Mouse (Mus musculus) embryonic facial prominence, embryonic 13.5 days (tissue): ENCODE results near the gene Smurf1. TPM values are rescaled to one million over a fixed set of nuclear protein-coding genes. Genes with fewer than 3 reads are reported as not detected.

ENCODE experiments used
- ATAC-seq: fragments of 200-750 bp; cut with Nextera tagmentation; 2 replicates; pipeline ENCODE4 v1.8.0; 2017; ENCODE audit warnings: low read depth; ENCODE audit not compliant: insufficient number of reproducible peaks, insufficient read depth, low FRiP score, low TSS enrichment
- H3K27ac ChIP-seq: fragments of 300-500 bp; sonication (generic); 2 replicates; pipeline ENCODE4 v1.5.1; 2015; ENCODE audit warnings: moderate library complexity, mild to moderate bottlenecking, inconsistent platforms
- H3K27me3 ChIP-seq: fragments of 300-500 bp; sonication (generic); 2 replicates; pipeline ENCODE4 v1.6.1; 2015; ENCODE audit warnings: mild to moderate bottlenecking, inconsistent platforms
- H3K36me3 ChIP-seq: fragments of 300-500 bp; sonication (generic); 2 replicates; pipeline ENCODE4 v1.6.1; 2015; ENCODE audit warnings: mild to moderate bottlenecking, inconsistent platforms
- H3K4me1 ChIP-seq: fragments of 300-500 bp; sonication (generic); 2 replicates; pipeline ENCODE4 v1.6.1; 2015; ENCODE audit warnings: inconsistent platforms
- H3K4me2 ChIP-seq: fragments of 300-500 bp; sonication (generic); 2 replicates; pipeline ENCODE4 v1.6.1; 2015; ENCODE audit warnings: moderate library complexity, mild to moderate bottlenecking, inconsistent platforms
- H3K4me3 ChIP-seq: fragments of 300-500 bp; sonication (generic); 2 replicates; pipeline ENCODE4 v1.5.1; 2015; ENCODE audit warnings: mild to moderate bottlenecking, inconsistent platforms
- H3K9ac ChIP-seq: fragments of 300-500 bp; sonication (generic); 2 replicates; pipeline ENCODE4 v1.6.1; 2015; ENCODE audit warnings: mild to moderate bottlenecking, inconsistent platforms
- H3K9me3 ChIP-seq: fragments of 300-500 bp; sonication (generic); 2 replicates; pipeline ENCODE4 v1.6.1; 2016; ENCODE audit warnings: inconsistent platforms
- WGBS: fragments of 180-500 bp; shearing (Covaris S2); methylation state at CpG from one replicate; pipeline ENCODE4 v1.1.7; 2015; ENCODE audit warnings: mixed read lengths; 5-methylcytosine and 5-hydroxymethylcytosine counted together
- polyA plus RNA-seq: library from polyadenylated mRNA; unstranded; fragments of >200 nt; fragmentation: Nextera tagmentation; extraction: Ambion mirVana; gene quantifications from 2 replicates; pipeline ENCODE4 v1.2.1, GENCODE M21; 2015

Smurf1 gene
- polyA plus RNA-seq, 1 experiment from 2014 or later = 18.0 TPM

DNA sequence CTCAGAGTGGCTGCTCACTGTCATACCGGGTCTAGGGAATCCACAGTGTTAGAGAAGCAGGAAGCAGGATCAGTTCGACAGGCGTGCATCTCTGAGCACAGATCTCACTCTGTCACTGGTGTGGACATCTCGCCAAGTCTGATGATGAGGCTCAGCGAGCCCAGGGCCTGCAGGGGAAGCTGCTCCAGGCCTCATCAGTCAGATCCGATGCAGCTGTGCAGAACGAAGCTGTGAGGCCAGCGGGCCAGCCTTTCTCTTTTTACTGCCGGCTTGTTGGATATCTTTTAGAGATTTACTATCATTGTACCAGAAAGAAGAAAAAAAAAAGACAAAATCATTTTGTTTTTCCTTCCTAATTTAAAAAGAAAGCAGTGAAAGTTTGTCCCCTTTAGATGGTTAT lies 106.4 kb downstream of the Smurf1 start:
- Histone ChIP-seq H3K4me2 (no peak overlapping the region), H3K9ac (no peak overlapping the region), H3K9me3 (peaks cover 11% of the 10 kb centered on the region), H3K4me3 (no peak overlapping the region), H3K27ac (no peak overlapping the region), H3K27me3 (no peaks in the 10 kb centered on the region), H3K36me3 (peaks cover 70% of the 10 kb centered on the region), H3K4me1 (no peaks in the 10 kb centered on the region)
- ATAC-seq = no peak
- 93% methylated on average over 9 of the region's 9 CpGs for WGBS

DNA sequence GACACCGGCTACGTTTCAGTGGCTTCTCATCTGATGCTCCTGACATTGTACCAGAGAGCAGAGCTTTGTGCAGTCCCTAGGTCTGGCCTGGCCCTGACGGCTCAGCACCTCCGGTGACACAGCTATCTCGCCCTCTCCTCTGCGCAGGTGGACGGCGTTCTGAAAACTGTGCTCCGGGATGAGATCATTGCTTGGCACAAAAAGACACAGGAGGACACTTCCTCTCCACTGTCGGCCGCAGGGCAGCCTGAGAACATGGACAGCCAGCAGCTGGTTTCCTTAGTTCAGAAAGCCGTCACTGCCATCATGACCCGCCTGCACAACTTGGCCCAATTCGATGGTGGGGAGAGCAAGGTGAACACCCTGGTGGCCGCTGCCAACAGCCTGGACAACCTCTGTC lies 107.1 kb downstream of the Smurf1 start:
- H3K4me2 ChIP-seq = no peak overlapping the region
- no peaks in the 10 kb centered on the region for H3K27me3 ChIP-seq
- WGBS = 97% methylated on average over 15 of the region's 15 CpGs
- H3K4me1 ChIP-seq = no peaks in the 10 kb centered on the region
- no peak overlapping the region for H3K9ac ChIP-seq
- no peak overlapping the region for H3K27ac ChIP-seq
- H3K4me3 ChIP-seq = no peak overlapping the region
- ATAC-seq = no peak
- peaks cover 11% of the 10 kb centered on the region for H3K9me3 ChIP-seq
- H3K36me3 ChIP-seq = peaks cover 78% of the 10 kb centered on the region

DNA sequence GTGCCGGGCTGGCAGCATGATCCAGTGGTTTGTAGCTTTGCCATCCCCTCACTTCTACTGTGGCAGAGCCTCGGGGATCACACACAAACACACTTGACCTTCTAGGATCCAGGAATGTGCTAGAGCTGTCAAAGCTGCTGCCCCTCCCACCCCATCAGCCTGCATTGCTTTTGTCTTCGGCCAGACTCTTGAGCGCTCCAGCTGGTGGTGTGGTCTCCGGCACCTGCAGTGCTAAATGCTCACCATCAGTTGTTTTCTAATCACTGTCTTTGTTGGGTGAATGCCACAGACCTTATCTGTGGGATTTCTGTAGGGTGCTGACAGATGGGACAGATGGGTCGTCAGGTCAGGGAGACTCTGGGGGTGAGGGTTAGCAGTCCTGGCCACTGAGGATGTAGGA lies 109.7 kb downstream of the Smurf1 start:
- H3K4me3 ChIP-seq = no peak overlapping the region
- H3K9ac ChIP-seq = no peak overlapping the region
- 85% methylated on average over 6 of the region's 6 CpGs for WGBS
- peaks cover 99% of the 10 kb centered on the region for H3K36me3 ChIP-seq
- H3K4me1 ChIP-seq = no peaks in the 10 kb centered on the region
- ATAC-seq = no peak
- H3K4me2 ChIP-seq = no peak overlapping the region
- no peak overlapping the region for H3K27ac ChIP-seq
- H3K9me3 ChIP-seq = peaks cover 10% of the 10 kb centered on the region
- H3K27me3 ChIP-seq = no peaks in the 10 kb centered on the region

DNA sequence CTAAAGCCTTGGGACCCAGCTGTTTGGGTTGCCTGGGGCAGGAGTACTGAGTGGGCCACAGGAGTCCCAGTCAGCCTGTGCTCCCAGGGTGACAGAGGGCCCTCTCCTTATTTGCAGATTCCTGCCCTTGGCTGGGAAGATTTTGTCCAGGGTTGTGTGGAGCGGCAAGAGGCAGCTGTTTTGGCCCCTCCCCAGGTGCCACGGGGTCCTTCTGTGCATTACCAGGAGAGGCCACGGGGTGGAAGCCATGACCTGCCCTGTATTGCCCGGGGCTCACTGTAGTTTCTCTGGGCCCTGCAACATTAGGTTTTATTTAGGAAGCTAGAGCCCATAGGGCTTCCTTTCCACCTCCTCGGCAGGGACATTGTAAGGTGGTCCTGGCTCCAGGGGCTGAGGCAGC lies 111.7 kb downstream of the Smurf1 start:
- no peak for ATAC-seq
- Histone ChIP-seq H3K4me2 (no peak overlapping the region), H3K27ac (no peak overlapping the region)

DNA sequence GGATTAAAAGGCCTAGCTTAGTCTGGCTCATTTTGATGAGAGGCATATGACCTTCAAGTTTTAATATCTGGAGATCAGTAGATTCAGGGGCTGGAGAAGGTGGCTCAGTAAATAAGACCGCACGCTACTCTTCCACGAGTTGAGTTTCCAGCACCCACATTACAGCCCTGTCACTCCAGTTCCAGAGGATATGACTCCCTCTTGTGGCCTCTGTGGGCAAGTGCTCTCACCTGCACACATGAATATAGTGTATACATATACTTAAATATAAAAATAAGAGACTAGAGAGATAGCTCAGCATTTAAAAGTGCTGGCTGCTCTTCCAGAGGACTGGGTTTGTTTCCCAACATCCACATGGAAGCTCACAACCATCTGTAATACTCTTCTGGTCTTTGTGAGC lies 113.8 kb downstream of the Smurf1 start:
- H3K27ac ChIP-seq = no peak overlapping the region
- 0 out of 2 replicates have a peak, but pooled peaks cover 3% of the 10 kb centered on the region for H3K9me3 ChIP-seq
- no peak overlapping the region for H3K4me3 ChIP-seq

More for the DNA sequence above, 111.7 kb downstream of the Smurf1 start:
- Histone ChIP-seq H3K4me1 (no peaks in the 10 kb centered on the region), H3K9ac (no peak overlapping the region), H3K9me3 (0 out of 2 replicates have a peak, but pooled peaks cover 3% of the 10 kb centered on the region), H3K36me3 (peaks cover 100% of the 10 kb centered on the region), H3K27me3 (no peaks in the 10 kb centered on the region), H3K4me3 (no peak overlapping the region)
- WGBS = 82% methylated on average over 5 of the region's 5 CpGs

DNA sequence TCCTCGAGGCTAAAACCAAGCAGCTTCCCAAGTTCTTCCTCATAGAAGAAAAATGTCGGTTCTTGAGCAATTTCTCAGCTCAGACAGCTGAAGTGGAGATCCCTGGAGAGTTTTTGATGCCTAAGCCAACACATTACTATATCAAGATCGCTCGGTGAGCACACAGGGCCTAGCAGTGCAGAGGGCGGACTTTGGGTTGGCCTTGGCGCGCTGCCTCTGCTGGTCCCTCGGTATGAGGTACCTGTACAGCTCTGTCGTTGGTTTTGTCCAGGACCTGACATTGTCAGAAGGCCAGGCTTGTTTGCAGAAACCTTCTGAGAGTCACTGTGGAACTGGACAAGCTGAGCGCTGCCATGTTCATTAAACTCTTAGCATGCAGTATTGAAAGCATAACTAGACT lies 115.7 kb downstream of the Smurf1 start:
- H3K4me3 ChIP-seq = no peak overlapping the region
- 91% methylated on average over 10 of the region's 10 CpGs for WGBS
- H3K36me3 ChIP-seq = peaks cover 100% of the 10 kb centered on the region
- no peak overlapping the region for H3K4me2 ChIP-seq
- H3K4me1 ChIP-seq = no peaks in the 10 kb centered on the region
- 0 out of 2 replicates have a peak, but pooled peaks cover 3% of the 10 kb centered on the region for H3K9me3 ChIP-seq
- ATAC-seq = no peak
- H3K27me3 ChIP-seq = no peaks in the 10 kb centered on the region
- H3K9ac ChIP-seq = no peak overlapping the region
- no peak overlapping the region for H3K27ac ChIP-seq

More for the DNA sequence above, 113.8 kb downstream of the Smurf1 start:
- no peak overlapping the region for H3K4me2 ChIP-seq
- no peak for ATAC-seq
- H3K4me1 ChIP-seq = no peaks in the 10 kb centered on the region
- H3K36me3 ChIP-seq = peaks cover 100% of the 10 kb centered on the region
- no peaks in the 10 kb centered on the region for H3K27me3 ChIP-seq
- 97% methylated on average over 3 of the region's 3 CpGs for WGBS
- H3K9ac ChIP-seq = no peak overlapping the region

DNA sequence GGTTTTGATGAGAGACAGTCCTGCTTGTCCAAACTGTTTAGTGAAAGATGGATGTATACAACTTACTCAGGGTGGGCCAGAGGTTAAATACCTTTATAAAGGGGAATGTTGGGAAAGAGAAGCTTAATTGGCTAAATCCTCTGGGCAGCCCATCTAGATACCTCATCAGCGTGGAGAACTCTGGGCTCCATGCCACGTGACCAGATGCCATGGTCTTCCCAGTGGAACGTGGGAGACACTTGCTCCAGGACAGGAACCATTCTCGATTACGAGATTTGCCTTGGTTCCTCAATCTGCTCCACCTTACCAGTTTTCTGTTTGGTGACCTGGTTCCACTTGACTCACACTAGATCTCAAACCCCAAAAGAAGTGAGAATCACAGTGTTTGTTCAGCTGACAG lies 116.9 kb downstream of the Smurf1 start:
- Histone ChIP-seq H3K36me3 (peaks cover 99% of the 10 kb centered on the region), H3K27ac (no peak overlapping the region), H3K4me2 (no peak overlapping the region), H3K4me3 (no peak overlapping the region), H3K4me1 (no peaks in the 10 kb centered on the region), H3K9ac (no peak overlapping the region), H3K27me3 (no peaks in the 10 kb centered on the region), H3K9me3 (0 out of 2 replicates have a peak, but pooled peaks cover 3% of the 10 kb centered on the region)
- ATAC-seq = no peak
- WGBS = 84% methylated on average over 5 of the region's 5 CpGs

DNA sequence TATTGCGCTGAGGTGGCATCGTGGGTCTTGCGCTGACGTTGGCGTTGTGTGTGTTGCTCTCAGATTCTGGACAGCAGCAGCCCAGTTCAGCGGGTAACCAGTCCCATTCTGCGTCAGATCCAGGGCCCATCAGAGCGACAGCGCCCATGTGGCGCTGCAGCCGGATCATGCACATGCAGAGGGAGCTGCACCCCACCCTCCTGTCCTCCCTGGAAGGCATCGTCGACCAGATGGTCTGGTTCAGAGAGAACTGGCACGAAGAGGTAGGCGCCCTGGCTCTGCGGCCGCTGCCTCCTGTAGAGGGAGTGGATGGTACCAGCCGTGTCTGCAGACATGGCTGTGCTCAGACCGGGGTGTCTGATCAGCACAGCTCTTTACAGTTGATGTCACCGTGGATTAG lies 120.3 kb downstream of the Smurf1 start:
- peaks cover 99% of the 10 kb centered on the region for H3K36me3 ChIP-seq
- no peak overlapping the region for H3K4me3 ChIP-seq
- WGBS = 98% methylated on average over 20 of the region's 20 CpGs
- H3K9me3 ChIP-seq = no peaks in the 10 kb centered on the region
- H3K27ac ChIP-seq = no peak overlapping the region
- H3K27me3 ChIP-seq = no peaks in the 10 kb centered on the region
- ATAC-seq = no peak
- H3K9ac ChIP-seq = no peak overlapping the region
- H3K4me2 ChIP-seq = no peak overlapping the region
- H3K4me1 ChIP-seq = no peaks in the 10 kb centered on the region

DNA sequence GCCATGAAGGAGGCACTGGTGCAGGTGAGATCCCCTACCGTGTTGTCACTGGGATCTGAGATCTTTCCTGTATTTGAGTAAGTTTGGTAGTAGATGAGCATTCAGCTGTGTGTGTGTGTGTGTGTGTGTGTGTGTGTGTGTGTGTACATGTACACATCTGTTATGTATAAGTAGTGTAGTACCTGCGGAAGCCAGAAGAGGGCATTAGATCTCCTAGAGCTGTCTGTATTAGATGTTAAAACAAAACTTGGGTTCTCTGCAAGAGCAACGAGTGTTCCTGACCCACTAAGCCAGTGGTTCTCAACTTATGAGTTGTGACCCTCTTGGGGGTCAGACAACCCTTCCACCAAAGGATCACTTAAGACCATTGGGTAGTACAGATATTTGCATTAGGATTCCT lies 129.5 kb downstream of the Smurf1 start:
- WGBS = 89% methylated on average over 3 of the region's 3 CpGs
- no peak overlapping the region for H3K27ac ChIP-seq
- H3K4me1 ChIP-seq = no peaks in the 10 kb centered on the region
- no peak overlapping the region for H3K4me3 ChIP-seq
- no peak for ATAC-seq
- H3K4me2 ChIP-seq = no peak overlapping the region
- H3K36me3 ChIP-seq = peaks cover 100% of the 10 kb centered on the region
- H3K9me3 ChIP-seq = no peaks in the 10 kb centered on the region
- no peaks in the 10 kb centered on the region for H3K27me3 ChIP-seq
- no peak overlapping the region for H3K9ac ChIP-seq

DNA sequence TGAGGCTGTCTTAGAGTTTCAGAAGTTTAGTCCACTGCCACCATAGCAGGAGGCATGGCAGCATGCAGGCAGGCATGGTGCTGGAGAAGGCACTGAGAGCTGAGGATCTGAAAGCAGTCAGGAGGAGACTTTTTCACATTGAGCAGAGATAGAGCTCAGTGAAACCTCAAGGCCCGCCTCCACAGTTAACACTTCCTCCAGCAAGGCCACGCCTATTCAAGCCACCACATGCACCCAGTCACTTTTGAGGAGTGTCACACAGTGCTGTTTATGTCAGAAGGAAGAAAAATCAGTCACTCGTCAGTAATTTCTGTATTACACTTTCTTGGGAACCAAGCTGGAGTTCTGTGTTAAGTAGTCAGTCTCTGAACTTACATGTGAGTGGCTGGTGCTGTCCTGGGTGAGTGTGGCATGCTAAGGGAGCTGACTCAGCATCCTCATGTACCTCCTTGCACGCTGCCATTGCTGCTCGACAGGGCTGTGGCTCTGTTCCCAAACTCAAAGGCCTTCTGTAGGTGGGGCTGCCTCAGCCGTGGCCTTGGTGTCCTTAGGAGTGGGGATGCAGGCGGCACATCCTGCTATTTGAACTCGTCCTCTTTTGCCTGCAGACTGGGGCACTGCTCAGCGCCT lies 133.7 kb downstream of the Smurf1 start:
- ATAC-seq = no peak
- Histone ChIP-seq H3K27me3 (no peaks in the 10 kb centered on the region), H3K36me3 (peaks cover 100% of the 10 kb centered on the region), H3K4me1 (no peaks in the 10 kb centered on the region), H3K4me3 (no peak overlapping the region), H3K4me2 (no peak overlapping the region), H3K9ac (no peak overlapping the region), H3K9me3 (no peaks in the 10 kb centered on the region), H3K27ac (no peak overlapping the region)
- 88% methylated on average over 9 of the region's 9 CpGs for WGBS

DNA sequence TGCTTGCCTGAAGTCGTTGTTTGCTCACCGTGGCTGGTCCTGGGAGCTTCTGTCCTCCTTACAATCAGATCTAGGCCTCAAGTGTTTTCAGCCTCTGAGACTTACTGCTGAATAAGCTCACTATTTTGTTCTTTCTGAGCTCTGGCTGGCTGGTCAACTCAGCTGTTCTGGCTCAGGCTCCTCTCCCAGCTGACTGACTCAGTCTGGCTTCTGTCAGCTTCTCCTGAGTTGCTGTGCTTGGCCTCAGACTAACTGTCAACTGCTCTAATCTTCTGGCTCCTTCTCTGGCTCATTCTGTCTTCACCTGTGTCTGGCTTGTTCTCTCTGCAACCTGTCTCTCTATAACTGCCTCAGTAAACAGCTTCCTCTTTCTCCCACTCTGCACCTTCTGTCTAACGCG lies 136.0 kb downstream of the Smurf1 start:
- Histone ChIP-seq H3K27ac (no peak overlapping the region), H3K4me3 (no peak overlapping the region), H3K36me3 (peaks cover 100% of the 10 kb centered on the region), H3K27me3 (no peaks in the 10 kb centered on the region), H3K4me1 (no peaks in the 10 kb centered on the region), H3K9ac (no peak overlapping the region), H3K9me3 (no peaks in the 10 kb centered on the region), H3K4me2 (no peak overlapping the region)
- 94% methylated on average over 4 of the region's 4 CpGs for WGBS
- ATAC-seq = no peak

DNA sequence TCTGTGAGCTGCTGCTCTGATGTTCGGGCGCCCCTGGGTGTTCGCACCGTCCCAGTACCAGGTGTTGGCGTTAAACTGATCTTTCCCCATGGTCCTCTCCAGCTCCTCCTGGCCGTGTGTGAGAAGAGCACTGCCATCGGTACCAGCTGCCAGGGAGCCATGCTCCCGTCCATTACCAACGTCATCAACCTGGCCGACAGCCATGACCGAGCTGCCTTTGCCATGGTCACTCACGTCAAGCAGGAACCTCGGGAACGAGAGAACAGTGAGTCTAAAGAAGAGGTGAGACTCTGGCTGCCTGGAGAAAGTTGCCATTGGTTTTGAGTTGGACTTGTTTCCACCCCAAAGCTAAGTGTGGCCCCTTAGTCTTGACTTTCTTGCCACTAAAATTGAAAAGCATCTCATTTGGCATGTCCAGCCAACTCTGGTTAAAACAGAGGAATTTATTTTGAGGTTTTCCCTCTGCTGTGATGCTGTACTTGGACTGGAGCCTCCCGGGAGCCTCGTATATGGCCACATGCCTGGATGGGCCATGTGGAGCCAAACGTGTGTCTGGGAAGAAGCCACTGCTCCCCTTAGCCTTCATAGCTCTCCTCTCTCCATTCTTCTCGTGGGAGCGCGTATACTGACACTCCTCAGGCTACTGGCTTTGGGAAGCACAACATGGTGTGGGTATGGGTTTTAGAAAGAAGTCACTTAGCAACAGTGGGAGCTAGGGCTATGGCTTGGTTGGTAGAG lies 137.1 kb downstream of the Smurf1 start:
- no peak overlapping the region for H3K9ac ChIP-seq
- ATAC-seq = no peak
- H3K36me3 ChIP-seq = peaks cover 100% of the 10 kb centered on the region
- H3K4me1 ChIP-seq = no peaks in the 10 kb centered on the region
- no peak overlapping the region for H3K27ac ChIP-seq
- H3K4me3 ChIP-seq = no peak overlapping the region
- 93% methylated on average over 20 of the region's 20 CpGs for WGBS
- no peaks in the 10 kb centered on the region for H3K9me3 ChIP-seq
- H3K4me2 ChIP-seq = no peak overlapping the region
- H3K27me3 ChIP-seq = no peaks in the 10 kb centered on the region
